Comparison of ENCODE assay signal across 23 mouse cellular contexts in the genomic region with DNA sequence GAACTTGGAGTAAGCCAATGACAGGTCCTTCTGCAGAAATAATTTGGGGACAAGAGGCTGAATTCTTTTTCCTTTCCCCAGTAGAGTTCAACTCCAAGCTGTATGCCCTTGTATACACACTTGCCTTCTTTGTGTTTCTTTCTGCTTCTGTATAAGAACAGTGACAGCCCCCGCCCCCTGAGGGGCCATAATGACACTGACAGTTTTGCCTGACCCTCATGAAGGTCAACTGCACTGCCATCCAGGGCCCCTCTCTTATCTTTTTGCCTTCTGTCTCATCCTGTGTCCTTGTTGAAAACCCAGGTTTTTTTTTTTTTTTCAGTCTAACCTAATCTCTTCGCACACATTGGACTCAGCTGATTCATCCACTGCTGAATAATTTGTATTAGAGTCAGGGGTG. TPM values are rescaled to one million over a fixed set of nuclear protein-coding genes. Genes with fewer than 3 reads are reported as not detected.
DNase-seq lines count a peak whose midpoint lies in the region; ATAC-seq and TF ChIP-seq lines count a peak whose summit lies in the region.
"Had no signal": no experiment of that assay in that cellular context is flagged by ENCODE, and none has a peak within 500 bp of the region (broad histone marks: within the 10 kb centered on the region; RNA-seq: fewer than 3 reads in every experiment).

No protein-coding gene starts in this region.

- no peaks in the 10 kb centered on the region for H3K36me3 ChIP-seq in midbrain, postnatal 0 days (ENCODE audit: insufficient read depth, low read length)
- H3K36me3 ChIP-seq: embryonic facial prominence, embryonic 10.5 days; hindbrain, embryonic 15.5 days had no signal

- DNase-seq in adrenal gland, adult (ENCODE audit: inconsistent age in 2 of 2, low spot score in 1 of 2): peak; percentile 69 to 87
- no peak for DNase-seq in adrenal gland, adult 18-20 months (ENCODE audit: low spot score in 2 of 2)
- DNase-seq in ovary, adult 18-20 months (ENCODE audit: low spot score): peak; percentile 12
- DNase-seq in ovary, postnatal 36 days (ENCODE audit: low spot score): no peak
- peak; percentile 57 for DNase-seq in adrenal gland, postnatal 14 days
- no peak for DNase-seq in midbrain, postnatal 0 days (ENCODE audit: low spot score)
- no peak for DNase-seq in left cerebral cortex, postnatal 36 days (ENCODE audit: low spot score in 2 of 2)
- DNase-seq: B cell, adult 2 months; cerebellum, adult 2 months; cerebellum, postnatal 10 days; gastrocnemius, adult 2 months; gastrocnemius, postnatal 36 days; heart, adult 18-20 months; heart, postnatal 36 days; kidney, adult 2 months had no signal

- no peaks in the 10 kb centered on the region for H3K9me3 ChIP-seq in midbrain, postnatal 0 days (ENCODE audit: low read length)
- H3K9me3 ChIP-seq: embryonic facial prominence, embryonic 10.5 days; forebrain, embryonic 13.5 days; hindbrain, embryonic 15.5 days had no signal

- no peaks in the 10 kb centered on the region for H3K27me3 ChIP-seq in midbrain, postnatal 0 days (ENCODE audit: insufficient read depth, low read length)

- no peak overlapping the region for H3K4me3 ChIP-seq in midbrain, postnatal 0 days (ENCODE audit: low read depth, low read length)
- H3K4me3 ChIP-seq: embryonic facial prominence, embryonic 10.5 days; forebrain, embryonic 13.5 days; gastrocnemius, adult 2 months; hindbrain, embryonic 15.5 days had no signal

- ATAC-seq in midbrain, postnatal 0 days (ENCODE audit: low FRiP score): no peak
- ATAC-seq: activated CD4-positive, CD25-positive, alpha-beta regulatory T cell, adult 4 months; CD4-positive, CD25-positive, alpha-beta regulatory T cell, adult 4 months; forebrain, embryonic 13.5 days; intestine, embryonic 16.5 days; Patski had no signal

- H3K27ac ChIP-seq in midbrain, postnatal 0 days (ENCODE audit: low read depth, low read length): no peak overlapping the region
- H3K27ac ChIP-seq: embryonic facial prominence, embryonic 10.5 days; forebrain, embryonic 13.5 days; gastrocnemius, adult 2 months; hindbrain, embryonic 15.5 days had no signal

- no peak for TF ChIP-seq CTCF in midbrain, postnatal 0 days (IDR thresholded peaks at IDR 0.05)

- 74% methylated on average over 2 of the region's 2 CpGs for WGBS in midbrain, postnatal 0 days

- no peaks in the 10 kb centered on the region for H3K4me1 ChIP-seq in midbrain, postnatal 0 days (ENCODE audit: insufficient read depth, low read length)

- intact Hi-C loops in left cerebral cortex, postnatal 36 days (cut with DNase I): no loop called here

- H3K4me2 ChIP-seq in midbrain, postnatal 0 days (ENCODE audit: low read depth, low read length, poor library complexity, severe bottlenecking): no peak overlapping the region
- H3K4me2 ChIP-seq: forebrain, embryonic 13.5 days; heart, embryonic 11.5 days; hindbrain, embryonic 15.5 days had no signal

- H3K9ac ChIP-seq in midbrain, postnatal 0 days (replicated peaks; ENCODE audit: low read length, poor library complexity, severe bottlenecking): no peak overlapping the region
- H3K9ac ChIP-seq: forebrain, embryonic 13.5 days; hindbrain, embryonic 15.5 days had no signal

RNA-seq across cellular contexts. Expression of a gene that starts 5.1 kb away (rescaled TPM):
- total RNA-seq in adrenal gland, adult 18-20 months (2021): 10 to 100 TPM; 32.4 to 55.9 TPM
- total RNA-seq in adrenal gland, postnatal 14 days (2021): 29.1 and 34.7 TPM in 2 replicates
- total RNA-seq in midbrain, postnatal 0 days (2014; rRNA removed): 12.5 and 14.8 TPM in 2 replicates
- 33.6 and 43.9 TPM in 2 replicates for polyA plus RNA-seq in midbrain, postnatal 0 days (2015; fragmentation: Nextera tagmentation; extraction: Ambion mirVana)
- 10 to 100 TPM; 18.7 to 27.1 TPM for total RNA-seq in left cerebral cortex, postnatal 36 days (2021)

RNA-seq across cellular contexts. Expression of a gene that starts 29.8 kb away (rescaled TPM):
- 1 to 10 TPM; 1.7 to 2.5 TPM for total RNA-seq in adrenal gland, adult 18-20 months (2021)
- total RNA-seq in adrenal gland, postnatal 14 days (2021): 1.2 and 1.7 TPM in 2 replicates
- total RNA-seq in midbrain, postnatal 0 days (2014; rRNA removed): 2.1 and 5.9 TPM in 2 replicates
- 0.34 and 0.78 TPM in 2 replicates for polyA plus RNA-seq in midbrain, postnatal 0 days (2015; fragmentation: Nextera tagmentation; extraction: Ambion mirVana)
- 1 to 10 TPM; 2.6 to 3.2 TPM for total RNA-seq in left cerebral cortex, postnatal 36 days (2021)

RNA-seq across cellular contexts. Expression of a gene that starts 45.7 kb away (rescaled TPM):
- 1 to 10 TPM; 1.7 to 2.1 TPM for total RNA-seq in adrenal gland, adult 18-20 months (2021)
- total RNA-seq in adrenal gland, postnatal 14 days (2021): 1.7 and 1.9 TPM in 2 replicates
- 22.8 and 29.7 TPM in 2 replicates for total RNA-seq in midbrain, postnatal 0 days (2014; rRNA removed)
- 7.7 and 7.8 TPM in 2 replicates for polyA plus RNA-seq in midbrain, postnatal 0 days (2015; fragmentation: Nextera tagmentation; extraction: Ambion mirVana)
- 10 to 100 TPM; 15.6 to 20.5 TPM for total RNA-seq in left cerebral cortex, postnatal 36 days (2021)

Comparison
In these comparisons a context has a peak if more than half of its experiments do, and no peak if none do; other contexts are left out.
1. DNase-seq: peak in adrenal gland, adult (2 of 2), ovary, adult 18-20 months (single experiment) and adrenal gland, postnatal 14 days (single experiment); none in adrenal gland, adult 18-20 months (0 of 2), ovary, postnatal 36 days (single experiment), midbrain, postnatal 0 days (single experiment) and left cerebral cortex, postnatal 36 days (0 of 2).